Mouse (Mus musculus) midbrain, embryonic 15.5 days (tissue): ENCODE results near the gene Vash1. TPM values are rescaled to one million over a fixed set of nuclear protein-coding genes. Genes with fewer than 3 reads are reported as not detected.

ENCODE experiments used
- ATAC-seq: fragments of 200-750 bp; cut with Nextera tagmentation; replicated peaks from 2 replicates; pipeline ENCODE4 v1.8.0; 2017; ENCODE audit warnings: moderate TSS enrichment
- H3K27ac ChIP-seq: fragments of 300-500 bp; sonication (generic); 2 replicates; pipeline ENCODE4 v1.5.1; 2015; ENCODE audit warnings: mild to moderate bottlenecking, inconsistent platforms
- H3K27me3 ChIP-seq: fragments of 300-500 bp; sonication (generic); replicated peaks from 2 replicates; pipeline ENCODE4 v1.6.1; 2015; ENCODE audit warnings: inconsistent platforms
- H3K36me3 ChIP-seq: fragments of 300-500 bp; sonication (generic); replicated peaks from 2 replicates; pipeline ENCODE4 v1.6.1; 2015; ENCODE audit warnings: inconsistent platforms
- H3K4me1 ChIP-seq: fragments of 300-500 bp; sonication (generic); 2 replicates; pipeline ENCODE4 v1.6.1; 2015; ENCODE audit warnings: inconsistent platforms
- H3K4me2 ChIP-seq: fragments of 300-500 bp; sonication (generic); 2 replicates; pipeline ENCODE4 v1.6.1; 2015; ENCODE audit warnings: inconsistent platforms, mild to moderate bottlenecking, moderate library complexity
- H3K4me3 ChIP-seq: fragments of 300-500 bp; sonication (generic); 2 replicates; pipeline ENCODE4 v1.5.1; 2015; ENCODE audit warnings: mild to moderate bottlenecking, inconsistent platforms
- H3K9ac ChIP-seq: fragments of 300-500 bp; sonication (generic); 2 replicates; pipeline ENCODE4 v1.6.1; 2015; ENCODE audit warnings: mild to moderate bottlenecking, inconsistent platforms
- H3K9me3 ChIP-seq: fragments of 300-500 bp; sonication (generic); 2 replicates; pipeline ENCODE4 v1.6.1; 2016; ENCODE audit warnings: inconsistent platforms
- WGBS: fragments of 180-500 bp; shearing (Covaris S2); methylation state at CpG from one replicate; pipeline ENCODE4 v1.1.7; 2015; ENCODE audit warnings: mixed read lengths; 5-methylcytosine and 5-hydroxymethylcytosine counted together
- polyA plus RNA-seq: library from polyadenylated mRNA; unstranded; fragments of >200 nt; fragmentation: Nextera tagmentation; extraction: Ambion mirVana; gene quantifications from 2 replicates; pipeline ENCODE4 v1.2.1, GENCODE M21; 2015

Vash1 gene
- polyA plus RNA-seq, 1 experiment from 2014 or later = 41.6 TPM

- 0 out of 2 replicates have a peak overlapping the region, but pooled peaks have one; percentile 3 for H3K27ac ChIP-seq
- H3K36me3 ChIP-seq = no peaks in the 10 kb centered on the region
- H3K4me2 ChIP-seq = no peak overlapping the region
- H3K27me3 ChIP-seq = no peaks in the 10 kb centered on the region
- WGBS = 91% methylated on average over 2 of the region's 2 CpGs
- H3K9ac ChIP-seq = no peak overlapping the region
- H3K4me1 ChIP-seq = peaks cover 8% of the 10 kb centered on the region
- no peak overlapping the region for H3K4me3 ChIP-seq
- H3K9me3 ChIP-seq = no peaks in the 10 kb centered on the region
- ATAC-seq = no peak
These were observed 18.0 kb upstream of the Vash1 start for GRCm38 (mm10) chr12:86660466-86660865.

GRCm38 (mm10) chr12:86665656-86666055 is 12.8 kb upstream of the Vash1 start:
- Histone ChIP-seq H3K4me1 (no peaks in the 10 kb centered on the region), H3K4me3 (no peak overlapping the region), H3K27me3 (no peaks in the 10 kb centered on the region), H3K27ac (no peak overlapping the region), H3K9ac (no peak overlapping the region), H3K36me3 (no peaks in the 10 kb centered on the region), H3K4me2 (no peak overlapping the region), H3K9me3 (no peaks in the 10 kb centered on the region)
- 58% methylated on average over 3 of the region's 3 CpGs for WGBS
- no peak for ATAC-seq

GRCm38 (mm10) chr12:86668404-86668803 is 10.1 kb upstream of the Vash1 start:
- H3K27ac ChIP-seq = no peak overlapping the region
- no peaks in the 10 kb centered on the region for H3K9me3 ChIP-seq
- H3K4me2 ChIP-seq = no peak overlapping the region
- no peaks in the 10 kb centered on the region for H3K27me3 ChIP-seq
- H3K9ac ChIP-seq = no peak overlapping the region
- no peaks in the 10 kb centered on the region for H3K4me1 ChIP-seq
- H3K4me3 ChIP-seq = no peak overlapping the region
- ATAC-seq = no peak
- H3K36me3 ChIP-seq = no peaks in the 10 kb centered on the region
- 89% methylated on average over 2 of the region's 2 CpGs for WGBS

- no peak for ATAC-seq
- Histone ChIP-seq H3K9me3 (no peaks in the 10 kb centered on the region), H3K4me2 (no peak overlapping the region), H3K27me3 (no peaks in the 10 kb centered on the region), H3K27ac (no peak overlapping the region), H3K36me3 (no peaks in the 10 kb centered on the region), H3K4me3 (no peak overlapping the region), H3K4me1 (no peaks in the 10 kb centered on the region), H3K9ac (no peak overlapping the region)
- 85% methylated on average over 4 of the region's 4 CpGs for WGBS
These were observed 6.4 kb upstream of the Vash1 start for GRCm38 (mm10) chr12:86672105-86672504.

- Histone ChIP-seq H3K9me3 (no peaks in the 10 kb centered on the region), H3K36me3 (no peaks in the 10 kb centered on the region), H3K9ac (no peak overlapping the region), H3K4me3 (no peak overlapping the region), H3K27ac (no peak overlapping the region), H3K4me1 (no peaks in the 10 kb centered on the region), H3K4me2 (no peak overlapping the region), H3K27me3 (no peaks in the 10 kb centered on the region)
- no peak for ATAC-seq
- WGBS = 77% methylated on average over 5 of the region's 5 CpGs
These were observed 6.0 kb upstream of the Vash1 start for GRCm38 (mm10) chr12:86672507-86672906.

- whole genome bisulfite sequencing = 2% methylated on average over 9 of the region's 9 CpGs
- Histone ChIP-seq H3K9ac (peak overlapping the region; percentile 99), H3K27ac (peak overlapping the region; percentile 96), H3K27me3 (no peaks in the 10 kb centered on the region), H3K4me1 (peaks cover 40% of the 10 kb centered on the region), H3K4me2 (peak overlapping the region; percentile 86), H3K9me3 (no peaks in the 10 kb centered on the region), H3K4me3 (peak overlapping the region; percentile 99), H3K36me3 (no peaks in the 10 kb centered on the region)
- peak; percentile 37 for ATAC-seq
These were observed 1.0 kb downstream of the Vash1 start for GRCm38 (mm10) chr12:86679546-86679930.

- H3K36me3 ChIP-seq = no peaks in the 10 kb centered on the region
- peak overlapping the region; percentile 99 for H3K9ac ChIP-seq
- 21% methylated on average over 12 of the region's 12 CpGs for WGBS
- H3K27ac ChIP-seq = peak overlapping the region; percentile 96
- H3K4me2 ChIP-seq = peak overlapping the region; percentile 86
- H3K27me3 ChIP-seq = no peaks in the 10 kb centered on the region
- H3K4me1 ChIP-seq = peaks cover 43% of the 10 kb centered on the region
- no peak for ATAC-seq
- no peaks in the 10 kb centered on the region for H3K9me3 ChIP-seq
- peak overlapping the region; percentile 99 for H3K4me3 ChIP-seq
These were observed 1.5 kb downstream of the Vash1 start for GRCm38 (mm10) chr12:86679991-86680491.

- Histone ChIP-seq H3K9ac (peak overlapping the region; percentile 99), H3K27ac (peak overlapping the region; percentile 96), H3K4me2 (peak overlapping the region; percentile 86), H3K4me3 (peak overlapping the region; percentile 99), H3K36me3 (no peaks in the 10 kb centered on the region), H3K9me3 (no peaks in the 10 kb centered on the region), H3K27me3 (no peaks in the 10 kb centered on the region), H3K4me1 (peaks cover 48% of the 10 kb centered on the region)
- peak; percentile 16; the same call in 1 of the 2 replicates for ATAC-seq
- WGBS = 19% methylated on average over 11 of the region's 11 CpGs
These were observed 2.2 kb downstream of the Vash1 start for GRCm38 (mm10) chr12:86680591-86681193.

- Histone ChIP-seq H3K27ac (no peak overlapping the region), H3K4me3 (peak overlapping the region; percentile 99), H3K4me2 (peak overlapping the region; percentile 86), H3K27me3 (no peaks in the 10 kb centered on the region), H3K4me1 (peaks cover 52% of the 10 kb centered on the region), H3K9me3 (no peaks in the 10 kb centered on the region), H3K9ac (no peak overlapping the region), H3K36me3 (0 out of 2 replicates have a peak, but pooled peaks cover 3% of the 10 kb centered on the region)
- 89% methylated on average over 9 of the region's 9 CpGs for WGBS
- ATAC-seq = no peak
These were observed 3.1 kb downstream of the Vash1 start for GRCm38 (mm10) chr12:86681626-86682025.

GRCm38 (mm10) chr12:86682178-86682577 is 3.7 kb downstream of the Vash1 start:
- no peaks in the 10 kb centered on the region for H3K9me3 ChIP-seq
- WGBS = 78% methylated on average over 8 of the region's 8 CpGs
- H3K27me3 ChIP-seq = no peaks in the 10 kb centered on the region
- H3K4me3 ChIP-seq = peak overlapping the region; percentile 99
- no peak overlapping the region for H3K9ac ChIP-seq
- peaks cover 52% of the 10 kb centered on the region for H3K4me1 ChIP-seq
- peak overlapping the region; percentile 86 for H3K4me2 ChIP-seq
- H3K36me3 ChIP-seq = 0 out of 2 replicates have a peak, but pooled peaks cover 3% of the 10 kb centered on the region
- ATAC-seq = no peak
- H3K27ac ChIP-seq = no peak overlapping the region

- no peak overlapping the region for H3K4me3 ChIP-seq
- H3K36me3 ChIP-seq = peaks cover 5% of the 10 kb centered on the region; the same call in 1 of the 2 replicates
- WGBS = 81% methylated on average over 7 of the region's 7 CpGs
- peaks cover 50% of the 10 kb centered on the region for H3K4me1 ChIP-seq
- no peak for ATAC-seq
- H3K9ac ChIP-seq = no peak overlapping the region
- H3K27me3 ChIP-seq = no peaks in the 10 kb centered on the region
- H3K4me2 ChIP-seq = no peak overlapping the region
- H3K9me3 ChIP-seq = no peaks in the 10 kb centered on the region
- no peak overlapping the region for H3K27ac ChIP-seq
These were observed 5.2 kb downstream of the Vash1 start for GRCm38 (mm10) chr12:86683698-86684097.

GRCm38 (mm10) chr12:86685275-86685674 is 6.8 kb downstream of the Vash1 start:
- H3K36me3 ChIP-seq = peaks cover 15% of the 10 kb centered on the region; the same call in 1 of the 2 replicates
- H3K27ac ChIP-seq = no peak overlapping the region
- ATAC-seq = no peak
- no peak overlapping the region for H3K4me3 ChIP-seq
- H3K4me1 ChIP-seq = peaks cover 47% of the 10 kb centered on the region
- 71% methylated on average over 9 of the region's 9 CpGs for WGBS
- no peaks in the 10 kb centered on the region for H3K27me3 ChIP-seq
- no peak overlapping the region for H3K4me2 ChIP-seq
- H3K9me3 ChIP-seq = no peaks in the 10 kb centered on the region
- H3K9ac ChIP-seq = no peak overlapping the region
